Mouse (Mus musculus): ENCODE results near the gene Sept11.

The Sept11 gene

GRCm38 (mm10) chr5:93095301-93095700 lies 2.1 kb downstream of the Sept11 start:
- DNase-seq (ENCODE audit: low spot score) = no peak

DNA sequence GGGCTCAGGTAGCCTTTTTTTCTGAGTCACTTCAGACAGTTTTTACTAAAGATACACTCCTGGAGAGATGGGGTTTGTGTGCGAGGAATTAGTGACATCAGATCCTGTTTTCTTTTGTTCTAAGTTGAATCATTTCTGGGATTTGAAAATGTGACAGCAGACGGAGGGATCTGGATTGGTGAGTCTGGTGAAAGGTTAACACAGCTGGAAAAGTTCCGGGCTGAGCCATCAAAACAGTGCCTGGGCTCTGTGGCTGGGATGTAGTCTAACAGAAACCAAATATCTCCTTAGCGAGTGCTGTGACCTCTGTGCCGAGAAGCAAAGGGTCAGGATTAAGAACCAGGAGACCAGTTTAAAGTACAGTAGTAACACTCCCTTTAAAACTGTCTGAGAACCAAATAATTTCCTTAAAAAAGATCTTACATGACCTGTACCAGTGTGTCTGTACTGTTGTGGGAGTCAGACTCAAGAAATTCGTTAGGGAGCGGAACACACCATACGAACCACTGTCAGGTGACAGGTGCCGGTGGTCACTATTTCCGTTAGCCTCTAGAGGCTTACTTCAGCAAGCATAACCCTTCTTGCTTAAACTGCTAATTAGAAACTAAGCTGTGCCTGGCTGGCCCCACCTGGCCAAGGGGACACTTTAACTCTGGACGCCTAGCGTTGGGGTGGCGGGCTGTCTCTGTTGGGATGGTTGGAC lies 4.1 kb downstream of the Sept11 start:
- DNase-seq (ENCODE audit: low spot score) = no peak

DNA sequence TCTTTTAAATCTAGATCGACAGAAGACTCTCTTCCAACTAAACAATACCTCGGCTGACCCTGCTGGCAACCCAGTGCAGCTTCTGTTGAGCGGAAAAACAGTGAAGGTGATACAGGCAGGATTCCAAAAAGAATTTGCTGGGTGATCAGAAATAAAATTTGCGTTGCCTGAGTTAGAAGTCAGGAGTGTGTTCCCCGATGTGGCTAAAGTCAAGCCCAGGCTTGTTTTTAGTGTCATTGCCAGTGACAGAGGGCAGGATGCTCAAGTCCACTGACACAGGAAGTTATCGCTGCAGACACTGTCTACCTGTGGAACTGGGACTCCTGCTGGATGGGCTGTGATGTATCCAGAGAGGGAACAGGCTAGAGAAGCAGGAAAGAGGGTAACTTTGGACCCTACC lies 5.0 kb downstream of the Sept11 start:
- no peak for DNase-seq (ENCODE audit: low spot score)

DNA sequence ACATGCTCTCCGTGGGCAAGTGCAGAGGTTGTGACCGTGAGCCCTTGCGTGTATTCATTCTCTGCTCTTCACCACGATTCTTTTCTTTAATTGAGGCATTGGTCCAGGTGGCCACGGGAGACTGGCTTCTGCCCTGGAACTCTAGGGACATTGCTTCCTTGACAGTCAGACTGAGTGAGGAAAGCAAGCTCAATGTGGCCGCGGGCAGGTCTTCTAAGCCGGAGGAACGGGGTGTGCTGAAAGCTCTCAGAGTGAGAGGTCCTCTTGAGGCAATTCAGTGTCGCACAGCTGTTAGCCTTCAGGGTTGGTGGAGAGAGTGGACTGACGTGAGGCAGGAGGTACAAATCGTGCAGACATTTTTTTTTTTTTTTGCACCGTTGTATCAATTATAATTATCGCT lies 5.6 kb downstream of the Sept11 start:
- no peak for DNase-seq (ENCODE audit: low spot score)

- DNase-seq (ENCODE audit: low spot score) = no peak
These were observed 7.7 kb downstream of the Sept11 start for GRCm38 (mm10) chr5:93100906-93101305.

DNA sequence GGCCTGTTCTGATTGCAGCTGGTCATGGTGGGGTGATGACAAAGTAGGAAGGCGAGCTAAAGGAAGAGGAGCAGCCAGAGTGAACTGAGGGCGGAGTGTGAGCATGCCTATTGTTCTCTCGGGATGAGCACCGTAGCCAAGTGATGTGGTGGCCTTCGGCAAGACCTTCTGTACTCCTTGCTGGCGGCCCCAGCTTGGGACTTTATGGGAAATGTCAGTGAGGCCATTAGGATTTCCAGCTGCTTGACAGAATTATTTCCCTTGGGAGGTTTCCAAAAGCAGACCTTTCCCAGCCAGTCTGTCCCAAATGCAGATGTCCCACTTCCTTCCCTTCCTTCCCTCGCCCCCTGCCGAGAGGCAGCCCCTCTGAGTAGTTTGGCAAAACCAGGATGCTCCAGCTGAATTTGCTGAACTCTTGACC lies 8.1 kb downstream of the Sept11 start:
- DNase-seq (ENCODE audit: low spot score) = no peak

- no peak for DNase-seq (ENCODE audit: low spot score)
These were observed 10.4 kb downstream of the Sept11 start for GRCm38 (mm10) chr5:93103603-93104002.

DNA sequence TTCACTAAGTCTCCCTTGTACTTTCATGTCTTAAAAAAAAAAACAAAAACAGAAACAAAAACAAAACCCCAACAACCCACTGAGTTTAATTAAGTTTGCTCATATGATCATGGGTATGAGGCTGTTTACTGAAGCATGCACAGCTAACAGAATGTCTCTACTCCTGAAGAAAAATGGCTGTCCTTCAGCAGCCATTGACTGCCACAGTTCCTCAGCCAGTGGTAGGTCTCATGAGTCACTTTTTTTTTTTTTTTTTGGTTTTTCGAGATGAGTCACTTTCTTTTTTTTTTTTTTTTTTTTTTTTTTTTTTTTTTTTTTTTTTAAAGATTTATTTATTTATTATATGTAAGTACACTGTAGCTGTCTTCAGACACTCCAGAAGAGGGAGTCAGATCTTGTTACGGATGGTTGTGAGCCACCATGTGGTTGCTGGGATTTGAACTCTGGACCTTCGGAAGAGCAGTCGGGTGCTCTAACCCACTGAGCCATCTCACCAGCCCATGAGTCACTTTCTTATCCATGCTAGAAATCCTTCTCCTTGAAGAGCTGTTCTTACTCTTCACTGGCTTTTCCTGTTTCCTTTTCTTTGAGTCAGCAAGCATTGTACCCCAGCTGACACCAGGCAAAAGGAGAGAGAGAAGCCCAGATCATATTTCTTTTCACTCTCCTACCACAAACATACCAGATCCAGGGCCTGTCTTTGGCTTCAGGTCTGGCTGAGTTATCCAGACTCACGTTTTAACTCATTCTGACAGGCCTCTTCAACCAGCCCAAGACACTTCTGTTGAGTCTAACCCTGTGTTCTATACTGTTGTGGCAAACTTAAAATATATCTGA lies 12.0 kb downstream of the Sept11 start:
- DNase-seq (ENCODE audit: low spot score) = no peak

DNA sequence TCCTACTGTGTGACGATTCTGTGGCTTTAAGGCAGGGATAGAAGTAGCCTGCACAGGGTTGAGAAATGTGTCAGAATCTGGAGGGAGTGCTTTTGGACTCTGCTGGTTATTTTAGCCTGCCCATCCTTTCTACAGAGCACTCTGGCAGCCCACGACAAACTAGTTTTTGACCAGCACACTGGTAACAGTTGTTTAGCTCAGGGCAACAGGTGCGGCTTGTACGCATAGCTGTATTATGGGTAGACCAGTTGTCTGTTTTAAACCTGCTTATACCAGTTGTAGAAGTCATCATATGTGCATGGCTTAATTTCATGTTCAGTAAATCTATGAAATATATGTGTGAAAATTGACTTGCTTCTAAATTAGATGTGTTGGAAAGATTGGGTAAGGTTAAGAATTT lies 12.8 kb downstream of the Sept11 start:
- DNase-seq (ENCODE audit: low spot score) = no peak

DNA sequence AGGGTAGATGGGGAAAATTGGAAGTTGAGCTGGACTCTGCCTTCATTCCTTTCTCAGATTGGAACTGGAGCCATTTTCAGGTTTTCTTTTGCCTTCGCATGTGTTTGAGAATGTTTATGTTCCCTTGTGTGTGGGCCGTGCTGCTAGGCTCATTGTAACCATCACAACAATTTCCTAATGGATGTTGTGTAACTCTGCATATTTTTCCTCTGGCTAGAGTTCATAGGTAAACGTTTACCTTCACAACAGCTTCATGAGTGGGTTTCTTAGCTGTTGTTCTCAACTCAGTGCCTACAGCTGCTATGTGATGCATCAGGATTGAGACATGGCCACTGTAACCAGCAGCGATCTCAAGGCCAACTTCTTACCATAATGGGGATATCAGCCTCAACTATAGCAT lies 15.5 kb downstream of the Sept11 start:
- no peak for DNase-seq (ENCODE audit: low spot score)

- no peak for DNase-seq (ENCODE audit: low spot score)
These were observed 16.3 kb downstream of the Sept11 start for GRCm38 (mm10) chr5:93109555-93109954.

DNA sequence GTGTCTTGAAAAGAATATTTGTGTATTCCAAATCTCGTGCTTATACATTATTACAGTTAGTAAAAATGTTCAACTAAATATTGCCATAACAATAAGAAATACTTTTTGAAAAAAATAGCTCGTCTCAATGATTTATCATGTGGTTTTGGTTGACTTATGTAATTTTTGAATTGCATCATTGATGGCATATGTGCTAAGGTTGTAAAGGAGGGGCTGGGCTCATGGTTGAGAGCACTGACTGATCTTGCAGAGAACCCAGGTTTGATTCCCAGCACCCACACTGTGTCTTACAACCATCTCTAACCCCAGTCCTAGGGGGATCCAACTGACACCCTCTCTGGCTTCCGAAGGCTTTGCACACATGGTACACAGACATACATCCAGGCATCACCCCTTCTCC lies 19.1 kb downstream of the Sept11 start:
- DNase-seq (ENCODE audit: low spot score) = no peak

- no peak for DNase-seq (ENCODE audit: low spot score)
These were observed 20.3 kb downstream of the Sept11 start for GRCm38 (mm10) chr5:93113517-93113916.

DNA sequence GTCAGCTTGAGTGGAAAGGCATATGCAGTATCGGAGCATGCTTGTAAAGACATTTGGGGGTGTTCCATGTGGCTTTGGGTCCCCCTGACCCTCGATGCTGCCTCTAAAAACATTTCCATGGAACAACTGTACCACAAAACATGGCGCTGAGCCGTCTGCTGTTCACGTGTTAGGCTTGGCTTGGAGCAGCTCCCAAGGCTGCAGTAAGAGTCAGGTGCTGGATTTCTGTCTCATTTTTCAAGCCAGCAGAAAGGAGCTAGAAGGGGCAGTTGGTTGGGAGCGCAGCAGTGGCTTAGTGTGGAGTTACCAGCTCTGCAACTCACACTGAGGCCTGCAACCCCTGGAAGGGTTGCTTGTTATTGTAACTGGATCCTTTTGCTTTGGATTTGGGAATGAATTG lies 21.3 kb downstream of the Sept11 start:
- no peak for DNase-seq (ENCODE audit: low spot score)

- DNase-seq (ENCODE audit: low spot score) = no peak
These were observed 21.8 kb downstream of the Sept11 start for GRCm38 (mm10) chr5:93115059-93115458.

- DNase-seq (ENCODE audit: low spot score) = no peak
These were observed 22.6 kb downstream of the Sept11 start for GRCm38 (mm10) chr5:93115854-93116253.

DNA sequence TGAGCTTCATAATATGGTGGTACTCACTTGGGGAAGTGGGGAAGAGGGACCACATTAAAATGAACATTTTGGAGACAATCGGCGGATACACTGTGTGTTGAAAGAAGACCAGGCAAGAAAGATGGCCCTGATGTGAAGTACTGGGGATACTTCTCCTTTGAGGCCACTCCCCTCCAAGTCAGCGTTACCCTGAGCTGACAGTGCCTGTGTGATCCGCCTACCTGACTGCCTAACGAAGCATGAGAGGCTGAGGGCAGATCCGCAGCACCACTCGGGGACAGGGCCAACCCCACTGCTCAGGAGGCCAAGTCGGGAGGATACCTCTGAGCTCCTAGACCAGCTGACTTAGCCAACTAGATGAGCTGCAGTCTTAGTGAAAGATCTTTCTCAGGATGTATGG lies 24.4 kb downstream of the Sept11 start:
- no peak for DNase-seq (ENCODE audit: low spot score)

DNA sequence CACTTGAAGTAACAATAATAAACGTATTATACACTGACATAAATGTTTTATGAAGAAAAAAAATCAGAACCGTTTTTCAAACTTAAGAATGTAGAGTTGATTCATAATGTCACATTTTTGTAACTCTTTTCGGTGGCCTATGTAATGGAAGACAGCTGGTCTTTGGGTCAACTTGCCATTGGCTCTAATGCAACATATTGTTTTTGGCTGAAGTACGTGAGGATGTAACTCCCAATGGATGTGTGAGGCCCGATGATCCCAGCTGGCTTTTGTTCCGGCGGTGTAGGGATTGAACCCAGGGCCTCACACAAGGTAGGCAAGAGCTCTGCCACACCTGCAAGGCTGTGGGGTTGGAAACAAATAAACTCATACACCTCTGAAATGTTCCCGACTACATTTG lies 28.4 kb downstream of the Sept11 start:
- no peak for DNase-seq (ENCODE audit: low spot score)

GRCm38 (mm10) chr5:93124031-93124826 lies 31.0 kb downstream of the Sept11 start:
- DNase-seq (ENCODE audit: low spot score) = peak; percentile 36

DNA sequence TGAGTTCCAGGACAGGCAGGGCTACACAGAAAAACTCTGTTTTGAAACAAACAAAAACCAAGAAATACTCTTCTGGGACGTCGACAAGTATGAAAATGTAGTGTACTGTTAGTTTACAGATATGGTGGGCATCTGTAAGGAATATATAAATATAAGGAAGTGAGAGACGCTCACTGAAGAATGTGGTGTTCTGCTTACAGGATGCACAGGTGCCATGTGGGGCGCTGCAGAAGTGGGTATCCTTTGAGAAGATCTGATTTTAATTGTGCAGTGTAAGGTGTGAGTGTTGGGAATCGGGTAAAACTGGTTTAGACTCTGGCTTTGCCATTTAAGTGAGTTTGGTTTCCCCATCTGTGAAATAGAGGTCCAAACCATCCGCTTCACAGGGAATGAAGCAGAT lies 32.1 kb downstream of the Sept11 start:
- DNase-seq (ENCODE audit: low spot score) = no peak

GRCm38 (mm10) chr5:93126222-93126929 lies 33.1 kb downstream of the Sept11 start:
- no peak for DNase-seq (ENCODE audit: low spot score)

GRCm38 (mm10) chr5:93126930-93127562 lies 33.8 kb downstream of the Sept11 start:
- DNase-seq (ENCODE audit: low spot score) = no peak
